Mouse (Mus musculus) forebrain, embryonic 12.5 days (tissue): Measurements from ENCODE around the gene Spef1. TPM values are rescaled to one million over a fixed set of nuclear protein-coding genes. Genes with fewer than 3 reads are reported as not detected.

ENCODE experiments used
- ATAC-seq: fragments of 200-750 bp; cut with Nextera tagmentation; 2 replicates; pipeline ENCODE4 v1.8.0; 2017; ENCODE audit warnings: moderate TSS enrichment; ENCODE audit not compliant: low FRiP score
- H3K27ac ChIP-seq: fragments of 300-500 bp; sonication (generic); 2 replicates; pipeline ENCODE4 v1.5.1; 2016; ENCODE audit warnings: mild to moderate bottlenecking
- H3K27me3 ChIP-seq: fragments of 300-500 bp; sonication (generic); 2 replicates; pipeline ENCODE4 v1.6.1; 2016; ENCODE audit warnings: mild to moderate bottlenecking
- H3K36me3 ChIP-seq: fragments of 300-500 bp; sonication (generic); replicated peaks from 2 replicates; pipeline ENCODE4 v1.6.1; 2016; ENCODE audit warnings: mild to moderate bottlenecking
- H3K4me1 ChIP-seq: fragments of 300-500 bp; sonication (generic); 2 replicates; pipeline ENCODE4 v1.6.1; 2016
- H3K4me2 ChIP-seq: fragments of 300-500 bp; sonication (generic); 2 replicates; pipeline ENCODE4 v1.6.1; 2016; ENCODE audit warnings: mild to moderate bottlenecking, moderate library complexity
- H3K4me3 ChIP-seq: fragments of 300-500 bp; sonication (generic); replicated peaks from 2 replicates; pipeline ENCODE4 v1.5.1; 2016; ENCODE audit warnings: mild to moderate bottlenecking
- H3K9ac ChIP-seq: fragments of 300-500 bp; sonication (generic); 2 replicates; pipeline ENCODE4 v1.6.1; 2016; ENCODE audit warnings: mild to moderate bottlenecking
- H3K9me3 ChIP-seq: fragments of 300-500 bp; sonication (generic); 2 replicates; pipeline ENCODE4 v1.6.1; 2016
- WGBS: fragments of 180-500 bp; shearing (Covaris S2); methylation state at CpG from one replicate; pipeline ENCODE4 v1.1.7; 2016; 5-methylcytosine and 5-hydroxymethylcytosine counted together
- polyA plus RNA-seq: library from polyadenylated mRNA; unstranded; fragments of >200 nt; fragmentation: Nextera tagmentation; extraction: Ambion mirVana; gene quantifications from 2 replicates; pipeline ENCODE4 v1.2.1, GENCODE M21; 2016

The Spef1 gene
- polyA plus RNA-seq, 1 experiment from 2014 or later: 12.1 TPM

DNA sequence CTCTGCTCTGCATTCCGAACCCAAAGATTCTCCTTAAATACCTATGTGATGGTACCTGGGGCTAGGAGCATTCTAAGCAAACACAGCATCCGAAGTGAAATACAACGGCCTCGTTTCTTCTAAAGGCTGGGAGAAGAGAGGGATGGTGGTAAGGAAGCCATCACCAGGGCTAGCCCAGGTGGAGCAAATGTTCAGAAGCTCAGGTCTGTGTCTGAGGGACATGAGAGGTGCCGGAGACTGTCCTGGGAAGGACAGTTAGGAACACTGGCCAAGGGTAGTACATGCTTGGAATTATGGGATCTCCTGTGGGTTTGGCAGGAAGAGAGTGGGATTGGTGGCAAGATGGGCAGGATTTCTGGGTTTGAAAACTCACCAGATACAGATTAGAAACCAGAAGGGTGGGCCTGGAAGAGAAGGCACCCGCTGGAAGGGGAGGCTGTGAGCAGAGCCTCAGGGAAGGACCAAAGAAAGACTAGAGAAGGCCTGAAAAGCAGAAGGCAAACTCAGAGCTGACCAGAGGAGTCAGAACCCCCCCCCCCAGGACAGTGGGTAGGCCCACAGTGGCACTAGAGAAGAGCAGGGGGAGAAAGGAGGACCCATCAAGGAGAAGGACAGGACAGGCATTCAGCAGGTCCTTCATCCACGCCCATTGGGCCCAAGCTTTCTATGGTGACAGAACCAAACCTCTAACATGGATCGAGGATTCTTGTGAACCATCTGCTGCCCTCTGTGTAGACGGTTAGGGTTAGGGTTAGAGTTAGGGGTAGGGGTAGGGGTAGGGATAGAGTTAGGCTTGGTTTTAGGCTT, 61.7 kb downstream of the Spef1 start:
- H3K4me1 ChIP-seq: peaks cover 18% of the 10 kb centered on the region
- H3K27ac ChIP-seq: no peak overlapping the region
- no peaks in the 10 kb centered on the region for H3K36me3 ChIP-seq
- 0 out of 2 replicates have a peak, but pooled peaks cover 20% of the 10 kb centered on the region for H3K27me3 ChIP-seq
- no peak overlapping the region for H3K4me2 ChIP-seq
- no peaks in the 10 kb centered on the region for H3K9me3 ChIP-seq
- WGBS: 87% methylated on average over 9 of the region's 9 CpGs
- no peak overlapping the region for H3K4me3 ChIP-seq
- ATAC-seq: no peak
- no peak overlapping the region for H3K9ac ChIP-seq

- no peak overlapping the region for H3K9ac ChIP-seq
- ATAC-seq: no peak
- no peak overlapping the region for H3K4me3 ChIP-seq
- WGBS: 78% methylated on average over 3 of the region's 3 CpGs
- H3K27me3 ChIP-seq: 0 out of 2 replicates have a peak, but pooled peaks cover 20% of the 10 kb centered on the region
- no peaks in the 10 kb centered on the region for H3K36me3 ChIP-seq
- H3K4me2 ChIP-seq: no peak overlapping the region
- H3K9me3 ChIP-seq: no peaks in the 10 kb centered on the region
- H3K27ac ChIP-seq: no peak overlapping the region
- H3K4me1 ChIP-seq: peaks cover 18% of the 10 kb centered on the region
These were observed 62.9 kb downstream of the Spef1 start for GRCm38 (mm10) chr2:131124166-131124565.

Other genes starting within 250 kb of the Spef1 start
- 6.0 and 7.6 TPM in 2 replicates for gene Gfra4, start 144.2 kb downstream of the Spef1 start, polyA plus RNA-seq
- gene Adam33, start 123.5 kb downstream of the Spef1 start, polyA plus RNA-seq: 0.97 and 1.5 TPM in 2 replicates
- 0.06 and 0.09 TPM in 2 replicates for gene Siglec1, start 100.5 kb downstream of the Spef1 start, polyA plus RNA-seq
- gene Hspa12b, start 60.0 kb downstream of the Spef1 start, polyA plus RNA-seq: 4.5 and 5.2 TPM in 2 replicates
- gene Gm11037, start 53.8 kb downstream of the Spef1 start, polyA plus RNA-seq: not detected in 2 replicates
- 104 TPM in 2 replicates for gene 1700037H04Rik, start 27.2 kb downstream of the Spef1 start, polyA plus RNA-seq
- gene Cenpb, start 7.2 kb downstream of the Spef1 start, polyA plus RNA-seq: 15.3 and 16.2 TPM in 2 replicates
- gene Cdc25b, start 333 bp downstream of the Spef1 start, polyA plus RNA-seq: 73.1 and 81.9 TPM in 2 replicates
- 29.1 and 30.0 TPM in 2 replicates for gene Ap5s1, start 19.8 kb upstream of the Spef1 start, polyA plus RNA-seq
- gene Mavs, start 46.8 kb upstream of the Spef1 start, polyA plus RNA-seq: 11.3 and 13.2 TPM in 2 replicates
- gene Pank2, start 75.2 kb upstream of the Spef1 start, polyA plus RNA-seq: 58.5 and 70.4 TPM in 2 replicates
- gene Rnf24, start 165.6 kb upstream of the Spef1 start, polyA plus RNA-seq: 14.4 and 17.4 TPM in 2 replicates